Mouse (Mus musculus) midbrain, embryonic 13.5 days (tissue): Measurements from ENCODE around the gene Sec31b. TPM values are rescaled to one million over a fixed set of nuclear protein-coding genes. Genes with fewer than 3 reads are reported as not detected.
A peak's percentile ranks its signal among the peaks of the same experiment; 100 is the strongest.

Experiments used
- ATAC-seq: fragments of 200-750 bp; cut with Nextera tagmentation; 2 replicates; pipeline ENCODE4 v1.8.0; 2017; ENCODE audit warnings: mild to moderate bottlenecking, moderate TSS enrichment, moderate library complexity
- H3K27ac ChIP-seq: fragments of 300-500 bp; sonication (generic); 2 replicates; pipeline ENCODE4 v1.5.1; 2015; ENCODE audit warnings: inconsistent platforms, mild to moderate bottlenecking, moderate library complexity
- H3K27me3 ChIP-seq: fragments of 300-500 bp; sonication (generic); 2 replicates; pipeline ENCODE4 v1.6.1; 2015; ENCODE audit warnings: mild to moderate bottlenecking, inconsistent platforms
- H3K36me3 ChIP-seq: fragments of 300-500 bp; sonication (generic); 2 replicates; pipeline ENCODE4 v1.6.1; 2015; ENCODE audit warnings: mild to moderate bottlenecking, inconsistent platforms
- H3K4me1 ChIP-seq: fragments of 300-500 bp; sonication (generic); replicated peaks from 2 replicates; pipeline ENCODE4 v1.6.1; 2015; ENCODE audit warnings: inconsistent platforms
- H3K4me2 ChIP-seq: fragments of 300-500 bp; sonication (generic); replicated peaks from 2 replicates; pipeline ENCODE4 v1.6.1; 2015; ENCODE audit warnings: moderate library complexity, mild to moderate bottlenecking, inconsistent platforms
- H3K4me3 ChIP-seq: fragments of 300-500 bp; sonication (generic); replicated peaks from 2 replicates; pipeline ENCODE4 v1.5.1; 2015; ENCODE audit warnings: mild to moderate bottlenecking, inconsistent platforms
- H3K9ac ChIP-seq: fragments of 300-500 bp; sonication (generic); replicated peaks from 2 replicates; pipeline ENCODE4 v1.6.1; 2015; ENCODE audit warnings: mild to moderate bottlenecking, inconsistent platforms
- H3K9me3 ChIP-seq: fragments of 300-500 bp; sonication (generic); 2 replicates; pipeline ENCODE4 v1.6.1; 2016; ENCODE audit warnings: mild to moderate bottlenecking, inconsistent platforms
- WGBS: fragments of 180-500 bp; shearing (Covaris S2); methylation state at CpG from one replicate; pipeline ENCODE4 v1.1.7; 2015; 5-methylcytosine and 5-hydroxymethylcytosine counted together
- polyA plus RNA-seq: library from polyadenylated mRNA; unstranded; fragments of >200 nt; fragmentation: Nextera tagmentation; extraction: Ambion mirVana; gene quantifications from 2 replicates; pipeline ENCODE4 v1.2.1, GENCODE M21; 2015

The Sec31b gene
- polyA plus RNA-seq, 1 experiment from 2014 or later = 0.17 TPM

GRCm38 (mm10) chr19:44525551-44526205 is 20.0 kb downstream of the Sec31b start:
- Histone ChIP-seq H3K27me3 (peaks cover 96% of the 10 kb centered on the region), H3K4me1 (no peaks in the 10 kb centered on the region), H3K27ac (no peak overlapping the region), H3K9ac (no peak overlapping the region), H3K4me2 (no peak overlapping the region), H3K4me3 (no peak overlapping the region), H3K9me3 (no peaks in the 10 kb centered on the region), H3K36me3 (no peaks in the 10 kb centered on the region)
- ATAC-seq = no peak
- 91% methylated on average over 9 of the region's 9 CpGs for WGBS

- 19% methylated on average over 7 of the region's 7 CpGs for WGBS
Measured at GRCm38 (mm10) chr19:44519152-44519551, 26.5 kb downstream of the Sec31b start.

GRCm38 (mm10) chr19:44517996-44518768 is 27.5 kb downstream of the Sec31b start:
- ATAC-seq = no peak
- H3K9ac ChIP-seq = no peak overlapping the region

More at GRCm38 (mm10) chr19:44519152-44519551, 26.5 kb downstream of the Sec31b start:
- no peak overlapping the region for H3K4me2 ChIP-seq
- no peak overlapping the region for H3K27ac ChIP-seq
- H3K4me1 ChIP-seq = peaks cover 40% of the 10 kb centered on the region
- no peak for ATAC-seq
- H3K9ac ChIP-seq = no peak overlapping the region
- no peaks in the 10 kb centered on the region for H3K36me3 ChIP-seq
- H3K9me3 ChIP-seq = no peaks in the 10 kb centered on the region
- H3K27me3 ChIP-seq = peaks cover 99% of the 10 kb centered on the region
- H3K4me3 ChIP-seq = no peak overlapping the region

GRCm38 (mm10) chr19:44515769-44516168 is 29.9 kb downstream of the Sec31b start:
- H3K36me3 ChIP-seq = no peaks in the 10 kb centered on the region
- H3K9ac ChIP-seq = no peak overlapping the region
- no peak for ATAC-seq
- H3K27me3 ChIP-seq = peaks cover 100% of the 10 kb centered on the region
- 24% methylated on average over 6 of the region's 6 CpGs for WGBS
- no peaks in the 10 kb centered on the region for H3K9me3 ChIP-seq
- H3K27ac ChIP-seq = no peak overlapping the region
- H3K4me1 ChIP-seq = peaks cover 74% of the 10 kb centered on the region
- no peak overlapping the region for H3K4me2 ChIP-seq
- no peak overlapping the region for H3K4me3 ChIP-seq

More at GRCm38 (mm10) chr19:44517996-44518768, 27.5 kb downstream of the Sec31b start:
- Histone ChIP-seq H3K4me1 (peaks cover 50% of the 10 kb centered on the region), H3K36me3 (no peaks in the 10 kb centered on the region), H3K4me3 (no peak overlapping the region), H3K27ac (no peak overlapping the region), H3K27me3 (peaks cover 99% of the 10 kb centered on the region), H3K9me3 (no peaks in the 10 kb centered on the region), H3K4me2 (no peak overlapping the region)
- WGBS = 36% methylated on average over 12 of the region's 12 CpGs

- H3K36me3 ChIP-seq = no peaks in the 10 kb centered on the region
- 0 out of 2 replicates have a peak overlapping the region, but pooled peaks have one; percentile 5 for H3K4me2 ChIP-seq
- peaks cover 100% of the 10 kb centered on the region for H3K27me3 ChIP-seq
- H3K27ac ChIP-seq = no peak overlapping the region
- peak; percentile 88 for ATAC-seq
- H3K9me3 ChIP-seq = no peaks in the 10 kb centered on the region
- peaks cover 81% of the 10 kb centered on the region for H3K4me1 ChIP-seq
- H3K4me3 ChIP-seq = no peak overlapping the region
- no peak overlapping the region for H3K9ac ChIP-seq
- WGBS = under 1% methylated on average over 14 of the region's 14 CpGs
Measured at GRCm38 (mm10) chr19:44514521-44515451, 30.9 kb downstream of the Sec31b start.

GRCm38 (mm10) chr19:44513921-44514482 is 31.7 kb downstream of the Sec31b start:
- no peaks in the 10 kb centered on the region for H3K9me3 ChIP-seq
- 5% methylated on average over 7 of the region's 7 CpGs for WGBS
- no peaks in the 10 kb centered on the region for H3K36me3 ChIP-seq
- H3K4me3 ChIP-seq = no peak overlapping the region
- H3K4me2 ChIP-seq = peak overlapping the region; percentile 83
- ATAC-seq = no peak
- H3K27me3 ChIP-seq = peaks cover 100% of the 10 kb centered on the region
- peak overlapping the region; percentile 11 for H3K27ac ChIP-seq
- H3K9ac ChIP-seq = no peak overlapping the region
- peaks cover 78% of the 10 kb centered on the region for H3K4me1 ChIP-seq

GRCm38 (mm10) chr19:44513054-44513833 is 32.4 kb downstream of the Sec31b start:
- 4% methylated on average over 11 of the region's 11 CpGs for WGBS
- ATAC-seq = no peak
- H3K27ac ChIP-seq = peak overlapping the region; percentile 11; the same call in 1 of the 2 replicates
- no peaks in the 10 kb centered on the region for H3K36me3 ChIP-seq
- no peaks in the 10 kb centered on the region for H3K9me3 ChIP-seq
- peaks cover 74% of the 10 kb centered on the region for H3K4me1 ChIP-seq
- H3K9ac ChIP-seq = no peak overlapping the region
- peaks cover 99% of the 10 kb centered on the region for H3K27me3 ChIP-seq
- H3K4me3 ChIP-seq = no peak overlapping the region
- H3K4me2 ChIP-seq = peak overlapping the region; percentile 83

GRCm38 (mm10) chr19:44512601-44513000 is 33.1 kb downstream of the Sec31b start:
- WGBS = 14% methylated on average over 5 of the region's 5 CpGs
- Histone ChIP-seq H3K9ac (no peak overlapping the region), H3K27ac (no peak overlapping the region), H3K36me3 (no peaks in the 10 kb centered on the region), H3K4me2 (peak overlapping the region; percentile 83), H3K4me3 (peak overlapping the region; percentile 49; the same call in 1 of the 2 replicates), H3K9me3 (no peaks in the 10 kb centered on the region), H3K27me3 (peaks cover 99% of the 10 kb centered on the region), H3K4me1 (peaks cover 71% of the 10 kb centered on the region)
- no peak for ATAC-seq

DNA sequence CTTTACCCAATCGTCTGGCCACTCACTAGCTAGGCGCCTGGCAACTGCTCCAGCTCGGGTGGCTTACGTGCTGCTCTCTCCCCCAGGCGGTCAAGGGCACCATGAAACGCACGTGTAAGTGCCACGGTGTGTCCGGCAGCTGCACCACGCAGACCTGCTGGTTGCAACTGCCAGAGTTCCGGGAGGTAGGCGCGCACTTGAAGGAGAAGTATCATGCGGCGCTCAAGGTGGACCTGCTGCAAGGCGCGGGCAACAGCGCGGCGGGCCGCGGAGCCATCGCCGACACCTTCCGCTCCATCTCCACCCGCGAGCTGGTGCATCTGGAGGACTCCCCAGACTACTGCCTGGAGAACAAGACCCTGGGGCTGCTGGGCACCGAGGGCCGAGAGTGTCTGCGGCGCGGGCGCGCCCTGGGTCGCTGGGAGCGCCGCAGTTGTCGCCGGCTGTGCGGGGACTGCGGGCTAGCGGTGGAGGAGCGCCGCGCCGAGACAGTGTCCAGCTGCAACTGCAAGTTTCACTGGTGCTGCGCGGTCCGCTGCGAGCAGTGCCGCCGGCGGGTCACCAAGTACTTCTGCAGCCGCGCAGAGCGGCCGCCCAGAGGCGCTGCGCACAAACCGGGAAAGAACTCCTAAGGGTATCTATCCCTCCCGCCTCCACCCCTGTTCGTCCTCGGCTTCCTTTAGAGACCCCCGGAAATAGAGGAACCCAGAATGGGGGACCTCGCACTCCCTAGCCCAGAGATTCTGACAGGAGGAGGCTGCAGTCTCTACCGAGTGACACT is 34.0 kb downstream of the Sec31b start:
- ATAC-seq = no peak
- Histone ChIP-seq H3K36me3 (no peaks in the 10 kb centered on the region), H3K27me3 (peaks cover 99% of the 10 kb centered on the region), H3K4me3 (peak overlapping the region; percentile 49), H3K4me2 (peak overlapping the region; percentile 83), H3K9ac (peak overlapping the region; percentile 67), H3K27ac (no peak overlapping the region), H3K9me3 (no peaks in the 10 kb centered on the region), H3K4me1 (peaks cover 61% of the 10 kb centered on the region)
- WGBS = under 1% methylated on average over 66 of the region's 66 CpGs

DNA sequence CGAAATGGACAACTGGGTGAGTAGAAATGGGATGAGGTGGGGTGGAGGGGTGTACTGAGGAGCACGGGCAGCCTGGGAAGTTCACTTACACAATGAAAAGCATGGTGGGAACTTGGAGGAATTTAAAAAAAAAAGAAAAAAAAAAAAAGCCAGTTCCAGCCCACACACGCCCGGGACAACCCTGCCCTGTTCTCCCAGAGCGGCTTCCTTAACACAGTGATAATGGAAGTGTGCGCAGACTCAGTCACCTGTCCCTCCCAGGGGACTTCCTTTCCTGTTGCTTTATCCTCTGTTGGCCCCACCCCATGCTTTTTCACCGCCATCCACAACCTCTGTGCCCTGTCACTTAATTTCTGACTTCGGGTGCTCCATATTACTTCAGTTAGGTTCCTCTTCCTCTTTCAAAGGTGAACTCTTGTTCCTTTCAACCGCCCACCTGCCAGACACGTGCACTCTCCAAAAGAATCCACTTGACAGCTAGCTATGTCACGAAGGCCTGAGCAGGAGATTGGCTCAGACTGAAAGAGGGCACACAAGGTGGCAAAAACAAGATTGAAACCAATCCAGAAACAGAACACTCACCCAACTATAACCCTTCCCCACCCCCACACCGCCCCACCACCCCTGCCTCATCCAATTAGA is 35.0 kb downstream of the Sec31b start:
- no peak for ATAC-seq
- H3K36me3 ChIP-seq = no peaks in the 10 kb centered on the region
- no peak overlapping the region for H3K9ac ChIP-seq
- H3K4me3 ChIP-seq = peak overlapping the region; percentile 49
- no peaks in the 10 kb centered on the region for H3K9me3 ChIP-seq
- H3K4me1 ChIP-seq = peaks cover 56% of the 10 kb centered on the region
- peak overlapping the region; percentile 83 for H3K4me2 ChIP-seq
- H3K27me3 ChIP-seq = peaks cover 98% of the 10 kb centered on the region
- WGBS = 5% methylated on average over 12 of the region's 12 CpGs
- H3K27ac ChIP-seq = no peak overlapping the region
